In the genomic region with DNA sequence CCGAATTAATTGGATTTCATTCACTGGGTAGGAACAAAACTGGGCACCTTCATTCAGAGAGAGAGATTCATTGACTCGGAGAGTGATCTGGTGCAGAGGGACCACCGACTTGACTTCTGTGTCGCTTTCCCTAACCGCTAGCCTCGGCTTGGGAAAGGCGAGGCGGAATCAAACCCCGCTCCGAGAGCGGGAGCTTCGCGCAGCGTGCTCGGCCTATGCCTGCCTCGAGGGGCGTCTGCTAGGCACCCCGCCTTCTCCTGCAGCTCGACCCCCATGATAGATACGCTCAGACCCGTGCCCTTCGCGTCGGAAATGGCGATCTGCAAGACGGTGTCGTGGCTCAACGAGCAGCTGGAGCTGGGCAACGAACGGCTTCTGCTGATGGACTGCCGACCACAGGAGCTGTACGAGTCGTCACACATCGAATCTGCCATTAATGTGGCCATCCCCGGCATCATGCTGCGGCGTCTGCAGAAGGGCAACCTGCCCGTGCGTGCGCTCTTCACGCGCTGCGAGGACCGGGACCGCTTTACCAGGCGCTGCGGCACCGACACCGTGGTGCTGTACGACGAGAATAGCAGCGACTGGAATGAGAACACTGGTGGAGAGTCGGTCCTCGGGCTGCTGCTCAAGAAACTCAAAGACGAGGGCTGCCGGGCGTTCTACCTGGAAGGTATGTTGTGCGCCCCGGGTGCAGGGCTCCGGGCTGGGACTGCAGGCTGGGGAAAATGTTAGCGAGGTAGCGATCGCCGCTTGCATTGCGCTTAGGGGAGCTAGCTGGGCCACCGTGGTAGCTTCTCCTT, we compare ENCODE assay signal across 8 mouse cellular contexts. TPM values are rescaled to one million over a fixed set of nuclear protein-coding genes. Genes with fewer than 3 reads are reported as not detected.
DNase-seq lines count a peak whose midpoint lies in the region; ATAC-seq and TF ChIP-seq lines count a peak whose summit lies in the region.

No protein-coding gene starts in this region.

- H3K9me3 ChIP-seq in erythroblast, embryonic 14.5 days (ENCODE audit: control insufficient read depth, low read length) = peaks cover 4% of the 10 kb centered on the region; the same call in 1 of the 2 replicates
- H3K9me3 ChIP-seq in MEL (replicated peaks; ENCODE audit: insufficient read depth, low read length) = no peaks in the 10 kb centered on the region
- no peaks in the 10 kb centered on the region for H3K9me3 ChIP-seq in embryonic facial prominence, embryonic 12.5 days
- H3K9me3 ChIP-seq in hindbrain, embryonic 12.5 days (replicated peaks) = no peaks in the 10 kb centered on the region
- H3K9me3 ChIP-seq in limb, embryonic 10.5 days (replicated peaks) = no peaks in the 10 kb centered on the region
- no peaks in the 10 kb centered on the region for H3K9me3 ChIP-seq in midbrain, embryonic 14.5 days (ENCODE audit: control insufficient read depth, low read length)

- DNase-seq in MEL (ENCODE audit: low read depth, low spot score) = peak; percentile 70
- peak; percentile 77 for DNase-seq in limb, embryonic 10.5 days (ENCODE audit: low spot score)
- peak; percentile 76 for DNase-seq in midbrain, embryonic 14.5 days
- DNase-seq in testis, postnatal 10 days (ENCODE audit: low spot score) = peak; percentile 61

- H3K27ac ChIP-seq in MEL (ENCODE audit: control insufficient read depth, low read depth, low read length) = peak overlapping the region; percentile 89
- H3K27ac ChIP-seq in embryonic facial prominence, embryonic 12.5 days = peak overlapping the region; percentile 98
- H3K27ac ChIP-seq in hindbrain, embryonic 12.5 days = peak overlapping the region; percentile 94
- peak overlapping the region; percentile 99 for H3K27ac ChIP-seq in limb, embryonic 10.5 days
- peak overlapping the region; percentile 84 for H3K27ac ChIP-seq in midbrain, embryonic 14.5 days (replicated peaks; ENCODE audit: low read depth, low read length)

- peaks cover 22% of the 10 kb centered on the region for H3K79me2 ChIP-seq in MEL (ENCODE audit: control insufficient read depth, insufficient read depth, low read length, poor library complexity)

- no peak for TF ChIP-seq RAD21 in MEL (IDR thresholded peaks at IDR 0.05; ENCODE audit: low read depth, low read length)

- TF ChIP-seq POLR2A in MEL (IDR thresholded peaks at IDR 0.05; ENCODE audit: control insufficient read depth in 1 of 2, insufficient read depth in 1 of 2, low read depth in 1 of 2, low read length in 2 of 2, poor library complexity in 1 of 2) = no peak; a peak in 1 of 4 replicates

- peaks cover 65% of the 10 kb centered on the region for H3K27me3 ChIP-seq in erythroblast, embryonic 14.5 days (ENCODE audit: control insufficient read depth)
- H3K27me3 ChIP-seq in MEL (ENCODE audit: control insufficient read depth in 1 of 2, insufficient read depth in 2 of 2, low read length in 2 of 2) = no peaks in the 10 kb centered on the region
- no peaks in the 10 kb centered on the region for H3K27me3 ChIP-seq in embryonic facial prominence, embryonic 12.5 days
- peaks cover 16% of the 10 kb centered on the region for H3K27me3 ChIP-seq in hindbrain, embryonic 12.5 days
- no peaks in the 10 kb centered on the region for H3K27me3 ChIP-seq in limb, embryonic 10.5 days (ENCODE audit: low read depth, poor library complexity, severe bottlenecking)
- H3K27me3 ChIP-seq in midbrain, embryonic 14.5 days (ENCODE audit: control insufficient read depth, insufficient read depth, low read length) = peaks cover 21% of the 10 kb centered on the region; the same call in 1 of the 2 replicates

- no peak for TF ChIP-seq EP300 in MEL (IDR thresholded peaks at IDR 0.05; ENCODE audit: low read depth in 1 of 2, low read length in 2 of 2)

- H3K9ac ChIP-seq in MEL (ENCODE audit: control insufficient read depth, low read depth, low read length, poor library complexity, severe bottlenecking) = peak overlapping the region; percentile 73
- peak overlapping the region; percentile 83 for H3K9ac ChIP-seq in embryonic facial prominence, embryonic 12.5 days
- H3K9ac ChIP-seq in hindbrain, embryonic 12.5 days = peak overlapping the region; percentile 77
- H3K9ac ChIP-seq in midbrain, embryonic 14.5 days (replicated peaks; ENCODE audit: low read length) = peak overlapping the region; percentile 68

- peak overlapping the region; percentile 63 for H3K4me3 ChIP-seq in erythroblast, embryonic 14.5 days (replicated peaks)
- peak overlapping the region; percentile 59 to 62 for H3K4me3 ChIP-seq in MEL (ENCODE audit: control insufficient read depth in 1 of 2, insufficient read depth in 1 of 2, low read depth in 2 of 2, low read length in 2 of 2)
- peak overlapping the region; percentile 61 for H3K4me3 ChIP-seq in embryonic facial prominence, embryonic 12.5 days
- peak overlapping the region; percentile 66 for H3K4me3 ChIP-seq in hindbrain, embryonic 12.5 days
- peak overlapping the region; percentile 94 for H3K4me3 ChIP-seq in limb, embryonic 10.5 days
- H3K4me3 ChIP-seq in midbrain, embryonic 14.5 days (replicated peaks; ENCODE audit: low read depth, low read length) = peak overlapping the region; percentile 60

- TF ChIP-seq CTCF in MEL (IDR thresholded peaks at IDR 0.05 in 2 of 3, conservative IDR thresholded peaks at IDR 0.05 in 1 of 3; ENCODE audit: control insufficient read depth in 1 of 3, insufficient read depth in 1 of 3, low read depth in 2 of 3, low read length in 3 of 3, poor library complexity in 1 of 3, severe bottlenecking in 1 of 3) = no peak

- H3K4me1 ChIP-seq in erythroblast, embryonic 14.5 days (ENCODE audit: control insufficient read depth) = peaks cover 8% of the 10 kb centered on the region
- peaks cover 0 to 9% of the 10 kb centered on the region in 2 experiments; a peak in 1 of 4 replicates for H3K4me1 ChIP-seq in MEL (ENCODE audit: control insufficient read depth in 1 of 2, insufficient read depth in 2 of 2, low read length in 2 of 2)
- H3K4me1 ChIP-seq in embryonic facial prominence, embryonic 12.5 days = peaks cover 30% of the 10 kb centered on the region
- H3K4me1 ChIP-seq in hindbrain, embryonic 12.5 days = peaks cover 28% of the 10 kb centered on the region
- H3K4me1 ChIP-seq in limb, embryonic 10.5 days = peaks cover 55% of the 10 kb centered on the region
- peaks cover 30% of the 10 kb centered on the region for H3K4me1 ChIP-seq in midbrain, embryonic 14.5 days (ENCODE audit: control insufficient read depth, insufficient read depth, low read length)

- no peak for ATAC-seq in erythroblast, adult 5-6 weeks (replicated peaks; ENCODE audit: low FRiP score, poor library complexity, severe bottlenecking)
- peak; percentile 16; the same call in 1 of the 2 replicates for ATAC-seq in embryonic facial prominence, embryonic 12.5 days (ENCODE audit: insufficient number of reproducible peaks, insufficient read depth, low FRiP score, low TSS enrichment)
- peak; percentile 55 for ATAC-seq in hindbrain, embryonic 12.5 days (ENCODE audit: low FRiP score)
- ATAC-seq in midbrain, embryonic 14.5 days (ENCODE audit: low FRiP score, low TSS enrichment) = peak; percentile 51

- H3K4me2 ChIP-seq in embryonic facial prominence, embryonic 12.5 days (replicated peaks) = peak overlapping the region; percentile 82
- peak overlapping the region; percentile 61 for H3K4me2 ChIP-seq in hindbrain, embryonic 12.5 days (replicated peaks)
- H3K4me2 ChIP-seq in midbrain, embryonic 14.5 days (ENCODE audit: low read length) = peak overlapping the region; percentile 93

- H3K36me3 ChIP-seq in erythroblast, embryonic 14.5 days (ENCODE audit: control insufficient read depth) = peaks cover 3% of the 10 kb centered on the region; the same call in 1 of the 2 replicates
- H3K36me3 ChIP-seq in MEL (ENCODE audit: control insufficient read depth in 1 of 2, insufficient read depth in 2 of 2, low read length in 2 of 2) = peaks cover 0 to 17% of the 10 kb centered on the region in 2 experiments; a peak in 2 of 4 replicates
- 0 out of 2 replicates have a peak, but pooled peaks cover 4% of the 10 kb centered on the region for H3K36me3 ChIP-seq in embryonic facial prominence, embryonic 12.5 days
- H3K36me3 ChIP-seq in hindbrain, embryonic 12.5 days = no peaks in the 10 kb centered on the region
- peaks cover 37% of the 10 kb centered on the region for H3K36me3 ChIP-seq in limb, embryonic 10.5 days
- no peaks in the 10 kb centered on the region for H3K36me3 ChIP-seq in midbrain, embryonic 14.5 days (ENCODE audit: control insufficient read depth, insufficient read depth, low read length)

- WGBS in embryonic facial prominence, embryonic 12.5 days = under 1% methylated on average over 66 of the region's 66 CpGs
- WGBS in hindbrain, embryonic 12.5 days = under 1% methylated on average over 66 of the region's 66 CpGs
- WGBS in limb, embryonic 10.5 days = under 1% methylated on average over 66 of the region's 66 CpGs
- under 1% methylated on average over 66 of the region's 66 CpGs for WGBS in midbrain, embryonic 14.5 days

TF ChIP-seq in MEL, 35 proteins besides CTCF, POLR2A, EP300 and RAD21:
- TF ChIP-seq ELF1 (IDR thresholded peaks at IDR 0.05; ENCODE audit: low read depth, low read length) = no peak
- no peak; the same call in 1 of the 2 replicates for TF ChIP-seq NELFE (IDR thresholded peaks at IDR 0.05; ENCODE audit: low read depth, low read length)
- no peak for TF ChIP-seq HCFC1 (IDR thresholded peaks at IDR 0.05; ENCODE audit: low read depth, low read length)
- no peak for TF ChIP-seq MXI1 (IDR thresholded peaks at IDR 0.05; ENCODE audit: low read depth, low read length)
- TF ChIP-seq UBTF (IDR thresholded peaks at IDR 0.05; ENCODE audit: borderline replicate concordance, insufficient read depth, low read depth, low read length) = 0 out of 2 replicates have a peak, but pooled peaks have one; percentile 10
- 0 out of 2 replicates have a peak, but pooled peaks have one; percentile 28 for TF ChIP-seq SIN3A (IDR thresholded peaks at IDR 0.05; ENCODE audit: low read length)
- peak; percentile 25; the same call in 1 of the 2 replicates for TF ChIP-seq MYC (IDR thresholded peaks at IDR 0.05; ENCODE audit: low read depth, low read length)
- TF ChIP-seq CHD2 (IDR thresholded peaks at IDR 0.05; ENCODE audit: low read length) = no peak
- TF ChIP-seq MAX (IDR thresholded peaks at IDR 0.05; ENCODE audit: low read length) = peak; percentile 46

RNA-seq across cellular contexts. Expression of gene Dusp6, which starts 0.6 kb away (rescaled TPM):
- polyA plus RNA-seq in erythroblast, embryonic 14.5 days (2012) = 0.09 and 0.10 TPM in 2 replicates
- 9.4 and 15.6 TPM in 2 replicates for total RNA-seq in erythroblast, adult 5-6 weeks (2015; ENCODE audit: low replicate concordance)
- 7.9 and 13.7 TPM in 2 replicates for total RNA-seq in erythroblast, adult 5-6 weeks (2017; ENCODE audit: low replicate concordance)
- 8.2 and 12.6 TPM in 2 replicates for total RNA-seq in MEL (2012; rRNA removed)
- polyA plus RNA-seq in MEL (2012; ENCODE audit: insufficient read depth in 1 of 2, insufficient read length in 2 of 2, low read depth in 1 of 2, low replicate concordance in 2 of 2, missing spikeins in 1 of 2) = 10 to 100 TPM in 1 of 2 experiments, not detected in 1; 11.9 TPM
- 90.6 and 90.7 TPM in 2 replicates for polyA plus RNA-seq in embryonic facial prominence, embryonic 12.5 days (2016; fragmentation: Nextera tagmentation; extraction: Ambion mirVana)
- 38.3 and 39.6 TPM in 2 replicates for polyA plus RNA-seq in hindbrain, embryonic 12.5 days (2016; fragmentation: Nextera tagmentation; extraction: Ambion mirVana)
- 206 and 223 TPM in 2 replicates for polyA plus RNA-seq in limb, embryonic 10.5 days (2016; fragmentation: Nextera tagmentation; extraction: Ambion mirVana)
- polyA plus RNA-seq in midbrain, embryonic 14.5 days (2014; fragmentation: Nextera tagmentation; extraction: Ambion mirVana) = 20.7 and 25.4 TPM in 2 replicates
